Mouse (Mus musculus) hindbrain, embryonic 11.5 days (tissue): Measurements from ENCODE around the gene Arhgef12. TPM values are rescaled to one million over a fixed set of nuclear protein-coding genes. Genes with fewer than 3 reads are reported as not detected.

Experiments used
- ATAC-seq: fragments of 200-750 bp; cut with Nextera tagmentation; 2 replicates; pipeline ENCODE4 v1.8.0; 2017; ENCODE audit warnings: mild to moderate bottlenecking, moderate TSS enrichment, moderate library complexity; ENCODE audit not compliant: low FRiP score
- DNase-seq: peaks from one replicate; pipeline ENCODE4 v3.0.0-alpha.2; 2015; ENCODE audit warnings: low spot score
- H3K27ac ChIP-seq: fragments of 300-500 bp; sonication (generic); 2 replicates; pipeline ENCODE4 v1.5.1; 2014; ENCODE audit warnings: mild to moderate bottlenecking, low read depth, low read length
- H3K27me3 ChIP-seq: fragments of 300-500 bp; sonication (generic); 2 replicates; pipeline ENCODE4 v1.6.1; 2014; ENCODE audit warnings: mild to moderate bottlenecking, low read length, moderate library complexity, mixed read lengths; ENCODE audit not compliant: control insufficient read depth, insufficient read depth
- H3K36me3 ChIP-seq: fragments of 300-500 bp; sonication (generic); 2 replicates; pipeline ENCODE4 v1.6.1; 2014; ENCODE audit warnings: mild to moderate bottlenecking, low read length, moderate library complexity, mixed read lengths; ENCODE audit not compliant: control insufficient read depth, insufficient read depth
- H3K4me1 ChIP-seq: fragments of 300-500 bp; sonication (generic); replicated peaks from 2 replicates; pipeline ENCODE4 v1.6.1; 2014; ENCODE audit warnings: low read length, mixed read lengths; ENCODE audit not compliant: control insufficient read depth, insufficient read depth
- H3K4me2 ChIP-seq: fragments of 300-500 bp; sonication (generic); replicated peaks from 2 replicates; pipeline ENCODE4 v1.6.1; 2014; ENCODE audit warnings: mild to moderate bottlenecking, low read depth, low read length
- H3K4me3 ChIP-seq: fragments of 300-500 bp; sonication (generic); 2 replicates; pipeline ENCODE4 v1.5.1; 2014; ENCODE audit warnings: low read depth, low read length
- H3K9ac ChIP-seq: fragments of 300-500 bp; sonication (generic); 2 replicates; pipeline ENCODE4 v1.6.1; 2014; ENCODE audit warnings: low read depth, low read length
- H3K9me3 ChIP-seq: fragments of 300-500 bp; sonication (generic); 2 replicates; pipeline ENCODE4 v1.6.1; 2016; ENCODE audit warnings: low read length; ENCODE audit not compliant: control insufficient read depth
- WGBS: fragments of 180-500 bp; shearing (Covaris S2); extraction: QIAGEN DNeasy Blood & Tissue Kit; methylation state at CpG from one replicate; pipeline ENCODE4 v1.1.7; 2014; 5-methylcytosine and 5-hydroxymethylcytosine counted together
- polyA plus RNA-seq: library from polyadenylated mRNA; unstranded; fragments of >200 nt; fragmentation: Nextera tagmentation; extraction: Ambion mirVana; gene quantifications from 2 replicates; pipeline ENCODE4 v1.2.1, GENCODE M21; 2014

Arhgef12 gene
- polyA plus RNA-seq, 1 experiment from 2014 or later = 22.5 TPM

DNA sequence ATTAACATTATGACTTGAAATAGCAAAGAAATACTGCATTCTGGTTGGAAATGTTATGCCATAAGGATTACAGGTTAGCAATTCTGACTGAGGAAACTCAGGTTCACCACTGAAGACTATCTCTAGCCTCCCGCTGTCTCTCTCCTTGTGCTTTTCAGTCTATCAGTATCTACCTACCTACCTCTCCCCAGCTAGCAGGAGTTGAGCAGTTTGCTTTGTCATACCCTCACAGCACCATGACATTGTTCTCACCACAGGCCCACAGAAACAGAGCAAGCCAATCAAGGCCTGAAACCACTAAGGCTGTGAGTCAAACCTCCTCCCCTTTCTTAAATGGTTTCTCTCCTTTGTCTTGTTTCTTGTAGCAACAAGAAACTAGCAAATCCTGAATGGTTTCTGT is 32.4 kb downstream of the Arhgef12 start:
- Histone ChIP-seq H3K27me3 (no peaks in the 10 kb centered on the region), H3K4me1 (no peaks in the 10 kb centered on the region; the same call in 1 of the 2 replicates), H3K9me3 (no peaks in the 10 kb centered on the region), H3K4me2 (no peak overlapping the region), H3K27ac (no peak overlapping the region), H3K9ac (no peak overlapping the region), H3K36me3 (no peaks in the 10 kb centered on the region), H3K4me3 (no peak overlapping the region)
- ATAC-seq = no peak
- WGBS = 96% methylated on average over 1 of the region's 1 CpGs
- DNase-seq = no peak

GRCm38 (mm10) chr9:43071741-43072140 is 35.3 kb downstream of the Arhgef12 start:
- Histone ChIP-seq H3K36me3 (no peaks in the 10 kb centered on the region), H3K9me3 (no peaks in the 10 kb centered on the region), H3K27me3 (no peaks in the 10 kb centered on the region), H3K4me1 (no peaks in the 10 kb centered on the region; the same call in 1 of the 2 replicates), H3K27ac (no peak overlapping the region), H3K4me2 (no peak overlapping the region), H3K9ac (no peak overlapping the region), H3K4me3 (no peak overlapping the region)
- 70% methylated on average over 2 of the region's 2 CpGs for WGBS
- DNase-seq = no peak
- ATAC-seq = no peak

GRCm38 (mm10) chr9:43071176-43071575 is 35.9 kb downstream of the Arhgef12 start:
- no peaks in the 10 kb centered on the region for H3K27me3 ChIP-seq
- 0 out of 2 replicates have a peak overlapping the region, but pooled peaks have one; percentile 14 for H3K27ac ChIP-seq
- no peaks in the 10 kb centered on the region for H3K36me3 ChIP-seq
- H3K4me2 ChIP-seq = no peak overlapping the region
- ATAC-seq (peak; percentile 47; the same call in 1 of the 2 replicates), DNase-seq (peak; percentile 21)
- H3K4me1 ChIP-seq = no peaks in the 10 kb centered on the region; the same call in 1 of the 2 replicates
- H3K9me3 ChIP-seq = no peaks in the 10 kb centered on the region
- WGBS = 25% methylated on average over 4 of the region's 4 CpGs
- no peak overlapping the region for H3K4me3 ChIP-seq
- H3K9ac ChIP-seq = no peak overlapping the region

DNA sequence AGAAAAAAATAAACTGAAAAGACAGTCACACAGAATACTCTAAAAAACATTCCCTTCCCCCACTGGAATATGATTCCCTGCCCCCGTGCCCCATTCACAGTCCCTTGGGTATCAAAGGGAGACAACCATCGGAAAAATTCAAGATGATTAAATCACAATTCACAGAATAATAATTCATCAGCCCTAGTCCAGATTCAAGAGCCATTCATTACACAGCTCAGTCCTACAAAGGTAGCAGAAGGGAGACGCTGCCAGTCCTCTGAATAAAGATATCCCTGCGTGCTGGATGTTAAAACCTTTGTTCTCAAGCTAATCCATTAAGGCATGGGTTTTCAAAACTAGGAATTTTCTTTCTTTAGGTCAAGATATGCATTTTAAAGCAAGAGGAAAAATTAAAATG is 36.5 kb downstream of the Arhgef12 start:
- peak; percentile 13 for DNase-seq
- Histone ChIP-seq H3K9me3 (no peaks in the 10 kb centered on the region), H3K9ac (peak overlapping the region; percentile 37; the same call in 1 of the 2 replicates), H3K27ac (peak overlapping the region; percentile 65; the same call in 1 of the 2 replicates), H3K36me3 (no peaks in the 10 kb centered on the region), H3K27me3 (no peaks in the 10 kb centered on the region), H3K4me2 (no peak overlapping the region; the same call in 1 of the 2 replicates), H3K4me1 (no peaks in the 10 kb centered on the region; the same call in 1 of the 2 replicates), H3K4me3 (peak overlapping the region; percentile 20; the same call in 1 of the 2 replicates)
- WGBS = 40% methylated on average over 4 of the region's 4 CpGs
- no peak for ATAC-seq

DNA sequence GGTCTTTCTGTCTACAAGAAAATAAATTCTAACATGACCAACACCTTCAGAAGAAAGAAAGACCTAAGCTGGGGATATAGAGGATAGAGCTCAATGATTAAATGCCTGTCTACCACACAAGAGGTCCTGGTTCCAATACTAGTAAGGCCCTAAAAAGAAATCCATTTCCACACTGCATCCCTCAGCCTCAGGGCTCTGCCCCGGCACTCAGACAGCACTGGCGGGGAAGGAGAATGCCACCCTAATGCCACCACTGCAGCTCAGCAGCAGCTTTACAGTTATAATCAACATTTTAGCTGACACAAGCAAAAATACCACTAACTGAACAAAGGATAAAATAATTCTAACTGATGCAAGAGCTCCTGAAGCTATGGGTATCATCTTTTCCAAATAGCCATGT is 36.9 kb downstream of the Arhgef12 start:
- no peaks in the 10 kb centered on the region for H3K9me3 ChIP-seq
- peak overlapping the region; percentile 45; the same call in 1 of the 2 replicates for H3K9ac ChIP-seq
- 59% methylated on average over 2 of the region's 2 CpGs for WGBS
- no peaks in the 10 kb centered on the region for H3K36me3 ChIP-seq
- peak; percentile 3 for DNase-seq
- no peaks in the 10 kb centered on the region for H3K27me3 ChIP-seq
- peak overlapping the region; percentile 65; the same call in 1 of the 2 replicates for H3K27ac ChIP-seq
- H3K4me1 ChIP-seq = no peaks in the 10 kb centered on the region; the same call in 1 of the 2 replicates
- ATAC-seq = no peak
- no peak overlapping the region; the same call in 1 of the 2 replicates for H3K4me2 ChIP-seq
- H3K4me3 ChIP-seq = peak overlapping the region; percentile 20; the same call in 1 of the 2 replicates

- Histone ChIP-seq H3K4me3 (no peak overlapping the region), H3K27me3 (no peaks in the 10 kb centered on the region), H3K4me1 (no peaks in the 10 kb centered on the region; the same call in 1 of the 2 replicates), H3K9ac (no peak overlapping the region), H3K4me2 (no peak overlapping the region), H3K27ac (no peak overlapping the region), H3K9me3 (no peaks in the 10 kb centered on the region), H3K36me3 (no peaks in the 10 kb centered on the region)
- DNase-seq (no peak), ATAC-seq (no peak)
- WGBS = 88% methylated on average over 3 of the region's 3 CpGs
Measured at GRCm38 (mm10) chr9:43067896-43068295, 39.1 kb downstream of the Arhgef12 start.

- Histone ChIP-seq H3K36me3 (no peaks in the 10 kb centered on the region), H3K9me3 (no peaks in the 10 kb centered on the region), H3K27me3 (no peaks in the 10 kb centered on the region), H3K4me3 (no peak overlapping the region), H3K4me2 (no peak overlapping the region), H3K4me1 (no peaks in the 10 kb centered on the region), H3K27ac (no peak overlapping the region), H3K9ac (no peak overlapping the region)
- no peak for ATAC-seq
- WGBS = 87% methylated on average over 4 of the region's 4 CpGs
- DNase-seq = no peak
Measured at GRCm38 (mm10) chr9:43065231-43065630, 41.8 kb downstream of the Arhgef12 start.

GRCm38 (mm10) chr9:43061545-43061944 is 45.5 kb downstream of the Arhgef12 start:
- Histone ChIP-seq H3K4me2 (no peak overlapping the region), H3K4me1 (no peaks in the 10 kb centered on the region), H3K27me3 (no peaks in the 10 kb centered on the region), H3K4me3 (no peak overlapping the region), H3K27ac (no peak overlapping the region), H3K9me3 (no peaks in the 10 kb centered on the region), H3K9ac (no peak overlapping the region), H3K36me3 (no peaks in the 10 kb centered on the region)
- DNase-seq (no peak), ATAC-seq (no peak)
- 75% methylated on average over 1 of the region's 1 CpGs for WGBS

- Histone ChIP-seq H3K27ac (no peak overlapping the region), H3K27me3 (no peaks in the 10 kb centered on the region), H3K9ac (no peak overlapping the region), H3K4me2 (no peak overlapping the region), H3K9me3 (no peaks in the 10 kb centered on the region), H3K36me3 (no peaks in the 10 kb centered on the region), H3K4me3 (no peak overlapping the region), H3K4me1 (no peaks in the 10 kb centered on the region)
- no peak for ATAC-seq
- no peak for DNase-seq
- WGBS = 96% methylated on average over 2 of the region's 2 CpGs
Measured at GRCm38 (mm10) chr9:43050391-43050790, 56.6 kb downstream of the Arhgef12 start.
